Mouse (Mus musculus): ENCODE results near the gene Il33. TPM values are rescaled to one million over a fixed set of nuclear protein-coding genes. Genes with fewer than 3 reads are reported as not detected.

The Il33 gene
- 69.1 TPM for polyA plus RNA-seq (2015; fragmentation: Illumina TruSeq; extraction: RNeasy Lipid Tissue Mini Kit (QIAGEN cat#74804); ENCODE audit: low read depth, low replicate concordance)

GRCm38 (mm10) chr19:29924638-29925258 lies at the start of gene Il33:
Il33 (plus strand) TSS chr19:29925114.

GRCm38 (mm10) chr19:30003621-30004020 lies 78.7 kb downstream of the Il33 start, which contains the start of gene Trpd52l3:
Trpd52l3 (plus strand) TSS chr19:30003790.

Other genes starting within 250 kb of the Il33 start
- not detected for gene Mlana, start 227.3 kb upstream of the Il33 start, polyA plus RNA-seq (2015; fragmentation: Illumina TruSeq; extraction: RNeasy Lipid Tissue Mini Kit (QIAGEN cat#74804); ENCODE audit: low read depth, low replicate concordance)
- gene 9930021J03Rik, start 119.1 kb upstream of the Il33 start, polyA plus RNA-seq (2015; fragmentation: Illumina TruSeq; extraction: RNeasy Lipid Tissue Mini Kit (QIAGEN cat#74804); ENCODE audit: low read depth, low replicate concordance): 22.6 TPM
- gene Ranbp6, start 112.1 kb upstream of the Il33 start, polyA plus RNA-seq (2015; fragmentation: Illumina TruSeq; extraction: RNeasy Lipid Tissue Mini Kit (QIAGEN cat#74804); ENCODE audit: low read depth, low replicate concordance): 32.7 TPM
- gene Trpd52l3, start 78.7 kb downstream of the Il33 start, polyA plus RNA-seq (2015; fragmentation: Illumina TruSeq; extraction: RNeasy Lipid Tissue Mini Kit (QIAGEN cat#74804); ENCODE audit: low read depth, low replicate concordance): not detected
- gene Uhrf2, start 105.4 kb downstream of the Il33 start, polyA plus RNA-seq (2015; fragmentation: Illumina TruSeq; extraction: RNeasy Lipid Tissue Mini Kit (QIAGEN cat#74804); ENCODE audit: low read depth, low replicate concordance): 50.1 TPM